Mouse (Mus musculus) central nervous system, embryonic 11.5 days (tissue): ENCODE measurements around the gene Atp5h. TPM values are rescaled to one million over a fixed set of nuclear protein-coding genes. Genes with fewer than 3 reads are reported as not detected.

ENCODE experiments used
- polyA plus RNA-seq: library from polyadenylated mRNA; depleted of rRNA; stranded (reverse); fragments of >200 nt; gene quantifications from 2 replicates; pipeline ENCODE4 v1.2.3, GENCODE M21; 2012; rRNA removed

Atp5h gene
- polyA plus RNA-seq, result 593 and 879 TPM in 2 replicates

GRCm38 (mm10) chr11:115419531-115420237, at the start of gene Atp5h, which contains the start of gene Kctd2:
TSS of gene Atp5h (minus strand) at chr11:115419962.
TSS of gene Kctd2 (plus strand) at chr11:115420128.

GRCm38 (mm10) chr11:115462243-115462891, 42.6 kb upstream of the Atp5h start, which contains the start of gene Slc16a5:
TSS of gene Slc16a5 (plus strand) at chr11:115462474.

GRCm38 (mm10) chr11:115439906-115440595, 20.3 kb upstream of the Atp5h start, which contains the start of gene Trim80:
TSS of gene Trim80 (plus strand) at chr11:115440545.

GRCm38 (mm10) chr11:115403338-115404124, 16.2 kb downstream of the Atp5h start, which contains the start of gene Mrpl58:
TSS of gene Mrpl58 (plus strand) at chr11:115403752.

GRCm38 (mm10) chr11:115381743-115382539, 37.8 kb downstream of the Atp5h start, which contains the start of gene Cdr2l:
TSS of gene Cdr2l (plus strand) at chr11:115381916.

GRCm38 (mm10) chr11:115367395-115367944, 52.3 kb downstream of the Atp5h start, which contains the start of gene Hid1:
TSS of gene Hid1 (minus strand) at chr11:115367756.

Other genes with a start within 250 kb of the Atp5h start
- 3.5 and 5.0 TPM in 2 replicates for gene Tmem104, start 232.5 kb downstream of the Atp5h start, polyA plus RNA-seq
- gene Nat9, start 232.1 kb downstream of the Atp5h start, polyA plus RNA-seq, result 20.7 and 23.2 TPM in 2 replicates
- gene Grin2c, start 152.7 kb downstream of the Atp5h start, polyA plus RNA-seq, result 1.1 and 1.7 TPM in 2 replicates
- gene Fdxr, start 142.9 kb downstream of the Atp5h start, polyA plus RNA-seq, result 15.7 and 16.2 TPM in 2 replicates
- 1.1 and 1.2 TPM in 2 replicates for gene Fads6, start 122.3 kb downstream of the Atp5h start, polyA plus RNA-seq
- gene Otop2, start 112.8 kb downstream of the Atp5h start, polyA plus RNA-seq, result 0.06 and 0.19 TPM in 2 replicates
- gene Ush1g, start 97.9 kb downstream of the Atp5h start, polyA plus RNA-seq, result 0.01 and 0.02 TPM in 2 replicates
- 0.13 and 0.15 TPM in 2 replicates for gene Otop3, start 85.2 kb downstream of the Atp5h start, polyA plus RNA-seq
- 14.4 and 17.7 TPM in 2 replicates for gene Hid1, start 52.2 kb downstream of the Atp5h start, polyA plus RNA-seq
- 29.3 and 33.6 TPM in 2 replicates for gene Cdr2l, start 38.0 kb downstream of the Atp5h start, polyA plus RNA-seq
- gene Mrpl58, start 16.2 kb downstream of the Atp5h start, polyA plus RNA-seq, result 139 and 210 TPM in 2 replicates
- 40.2 and 48.1 TPM in 2 replicates for gene Kctd2, start 166 bp upstream of the Atp5h start, polyA plus RNA-seq
- gene Trim80, start 20.6 kb upstream of the Atp5h start, polyA plus RNA-seq, result 0.10 TPM in 2 replicates
- 0.04 TPM in 1 of 2 replicates, not detected in the other for gene Slc16a5, start 42.5 kb upstream of the Atp5h start, polyA plus RNA-seq
- gene Armc7, start 55.7 kb upstream of the Atp5h start, polyA plus RNA-seq, result 5.2 and 5.9 TPM in 2 replicates
- 50.7 and 84.0 TPM in 2 replicates for gene Nt5c, start 71.9 kb upstream of the Atp5h start, polyA plus RNA-seq
- 491 and 541 TPM in 2 replicates for gene Jpt1, start 94.4 kb upstream of the Atp5h start, polyA plus RNA-seq
- 729 and 931 TPM in 2 replicates for gene Sumo2, start 116.3 kb upstream of the Atp5h start, polyA plus RNA-seq
- 177 and 260 TPM in 2 replicates for gene Nup85, start 144.5 kb upstream of the Atp5h start, polyA plus RNA-seq
- 46.0 and 49.5 TPM in 2 replicates for gene Mrps7, start 184.0 kb upstream of the Atp5h start, polyA plus RNA-seq
- 27.1 and 43.6 TPM in 2 replicates for gene Gga3, start 184.1 kb upstream of the Atp5h start, polyA plus RNA-seq
- gene Mif4gd, start 193.0 kb upstream of the Atp5h start, polyA plus RNA-seq, result 16.9 and 20.8 TPM in 2 replicates
- gene Slc25a19, start 208.3 kb upstream of the Atp5h start, polyA plus RNA-seq, result 28.0 and 28.7 TPM in 2 replicates